Mouse (Mus musculus) midbrain, embryonic 14.5 days (tissue): ENCODE data around the gene Nmt1. TPM values are rescaled to one million over a fixed set of nuclear protein-coding genes. Genes with fewer than 3 reads are reported as not detected.
A peak's percentile ranks its signal among the peaks of the same experiment; 100 is the strongest.

Source experiments
- ATAC-seq: fragments of 200-750 bp; cut with Nextera tagmentation; 2 replicates; pipeline ENCODE4 v1.8.0; 2017; ENCODE audit warnings: moderate number of reproducible peaks, moderate library complexity; ENCODE audit not compliant: low FRiP score, low TSS enrichment
- DNase-seq: peaks from one replicate; pipeline ENCODE4 v3.0.0-alpha.2; 2015
- H3K27ac ChIP-seq: fragments of 300-500 bp; sonication (generic); replicated peaks from 2 replicates; pipeline ENCODE4 v1.5.1; 2014; ENCODE audit warnings: mild to moderate bottlenecking, low read depth, low read length, moderate library complexity
- H3K27me3 ChIP-seq: fragments of 300-500 bp; sonication (generic); 2 replicates; pipeline ENCODE4 v1.6.1; 2014; ENCODE audit warnings: low read length, control low read depth, mixed read lengths; ENCODE audit not compliant: control insufficient read depth, insufficient read depth
- H3K36me3 ChIP-seq: fragments of 300-500 bp; sonication (generic); 2 replicates; pipeline ENCODE4 v1.6.1; 2014; ENCODE audit warnings: low read length, control low read depth; ENCODE audit not compliant: control insufficient read depth, insufficient read depth
- H3K4me1 ChIP-seq: fragments of 300-500 bp; sonication (generic); 2 replicates; pipeline ENCODE4 v1.6.1; 2014; ENCODE audit warnings: mild to moderate bottlenecking, antibody characterized with exemption, low read length, control low read depth; ENCODE audit not compliant: control insufficient read depth, insufficient read depth
- H3K4me2 ChIP-seq: fragments of 300-500 bp; sonication (generic); 2 replicates; pipeline ENCODE4 v1.6.1; 2014; ENCODE audit warnings: mild to moderate bottlenecking, low read length, moderate library complexity
- H3K4me3 ChIP-seq: fragments of 300-500 bp; sonication (generic); replicated peaks from 2 replicates; pipeline ENCODE4 v1.5.1; 2014; ENCODE audit warnings: low read depth, low read length
- H3K9ac ChIP-seq: fragments of 300-500 bp; sonication (generic); replicated peaks from 2 replicates; pipeline ENCODE4 v1.6.1; 2014; ENCODE audit warnings: mild to moderate bottlenecking, low read length, moderate library complexity
- H3K9me3 ChIP-seq: fragments of 300-500 bp; sonication (generic); 2 replicates; pipeline ENCODE4 v1.6.1; 2016; ENCODE audit warnings: low read length, control low read depth, mixed read lengths; ENCODE audit not compliant: control insufficient read depth
- WGBS: fragments of 180-500 bp; shearing (Covaris S2); extraction: QIAGEN DNeasy Blood & Tissue Kit; methylation state at CpG from one replicate; pipeline ENCODE4 v1.1.7; 2014; 5-methylcytosine and 5-hydroxymethylcytosine counted together
- microRNA-seq: library from miRNA; unstranded; fragments of <30 nt; microRNA quantifications from one replicate; pipeline ENCODE4, GENCODE M21; 2016
- polyA plus RNA-seq: library from polyadenylated mRNA; unstranded; fragments of >200 nt; fragmentation: Nextera tagmentation; extraction: Ambion mirVana; gene quantifications from 2 replicates; pipeline ENCODE4 v1.2.1, GENCODE M21; 2014

Nmt1 gene
- polyA plus RNA-seq, 1 experiment from 2014 or later = 38.0 TPM

DNA sequence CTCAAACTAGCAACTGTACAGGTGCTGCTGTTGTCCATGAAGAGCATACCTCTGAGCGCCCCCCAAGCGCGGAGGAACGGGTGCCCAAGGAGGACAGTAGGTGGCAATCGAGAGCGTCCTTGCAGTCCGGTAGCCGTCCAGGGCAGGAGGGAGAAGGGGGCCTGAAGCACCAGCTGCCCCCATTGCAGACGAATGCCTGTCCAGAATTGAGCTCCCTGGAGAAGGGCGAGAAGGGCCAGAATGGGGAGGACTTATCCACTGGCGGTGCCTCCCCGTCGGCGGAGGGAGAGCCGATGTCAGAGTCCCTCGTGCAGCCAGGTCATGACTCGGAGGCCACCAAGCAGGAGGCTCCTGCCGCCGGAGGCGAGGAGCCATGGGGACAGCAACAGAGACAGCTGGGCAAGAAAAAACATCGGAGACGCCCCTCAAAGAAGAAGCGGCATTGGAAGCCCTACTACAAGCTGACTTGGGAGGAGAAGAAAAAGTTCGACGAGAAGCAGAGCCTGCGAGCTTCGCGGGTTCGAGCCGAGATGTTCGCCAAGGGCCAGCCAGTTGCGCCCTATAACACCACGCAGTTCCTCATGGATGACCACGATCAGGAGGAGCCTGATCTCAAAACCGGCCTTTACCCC is 89.1 kb downstream of the Nmt1 start:
- peak; percentile 82 for DNase-seq
- Histone ChIP-seq H3K36me3 (no peaks in the 10 kb centered on the region), H3K9me3 (no peaks in the 10 kb centered on the region), H3K9ac (peak overlapping the region; percentile 52), H3K4me3 (peak overlapping the region; percentile 49), H3K4me2 (peak overlapping the region; percentile 82), H3K27ac (peak overlapping the region; percentile 16; the same call in 1 of the 2 replicates), H3K27me3 (peaks cover 17% of the 10 kb centered on the region; the same call in 1 of the 2 replicates), H3K4me1 (peaks cover 33% of the 10 kb centered on the region)
- under 1% methylated on average over 35 of the region's 35 CpGs for WGBS
- ATAC-seq = no peak

DNA sequence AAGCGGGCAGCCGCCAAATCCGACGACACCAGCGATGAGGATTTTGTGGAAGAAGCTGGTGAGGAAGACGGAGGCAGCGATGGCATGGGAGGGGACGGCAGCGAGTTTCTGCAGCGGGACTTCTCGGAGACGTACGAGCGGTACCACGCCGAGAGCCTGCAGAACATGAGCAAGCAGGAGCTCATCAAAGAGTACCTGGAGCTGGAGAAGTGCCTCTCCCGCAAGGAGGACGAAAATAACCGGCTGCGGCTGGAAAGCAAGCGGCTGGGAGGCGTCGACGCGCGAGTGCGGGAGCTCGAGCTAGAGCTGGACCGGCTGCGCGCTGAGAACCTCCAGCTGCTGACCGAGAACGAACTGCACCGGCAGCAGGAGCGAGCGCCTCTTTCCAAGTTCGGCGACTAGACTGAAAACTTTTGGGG is 89.6 kb downstream of the Nmt1 start:
- Histone ChIP-seq H3K4me3 (peak overlapping the region; percentile 49), H3K9me3 (no peaks in the 10 kb centered on the region), H3K27ac (0 out of 2 replicates have a peak overlapping the region, but pooled peaks have one; percentile 16), H3K9ac (peak overlapping the region; percentile 52), H3K27me3 (peaks cover 11% of the 10 kb centered on the region; the same call in 1 of the 2 replicates), H3K4me1 (peaks cover 28% of the 10 kb centered on the region), H3K36me3 (no peaks in the 10 kb centered on the region), H3K4me2 (peak overlapping the region; percentile 82)
- ATAC-seq = no peak
- under 1% methylated on average over 38 of the region's 38 CpGs for WGBS
- DNase-seq = peak; percentile 74

Small RNA genes lying within 50 kb of the gene (microRNA-seq; reads per million reads assigned to microRNA genes)
- gene Mir6931 = not detected

Other genes starting within 250 kb of the Nmt1 start
- 32.0 and 33.9 TPM in 2 replicates for gene Gjc1, start 208.5 kb upstream of the Nmt1 start, polyA plus RNA-seq
- gene Higd1b, start 192.3 kb upstream of the Nmt1 start, polyA plus RNA-seq = 5.4 and 9.6 TPM in 2 replicates
- gene Eftud2, start 147.2 kb upstream of the Nmt1 start, polyA plus RNA-seq = 111 and 150 TPM in 2 replicates
- 2.1 and 2.4 TPM in 2 replicates for gene Ccdc103, start 147.0 kb upstream of the Nmt1 start, polyA plus RNA-seq
- not detected in 2 replicates for gene Fam187a, start 143.0 kb upstream of the Nmt1 start, polyA plus RNA-seq
- gene Gfap, start 127.3 kb upstream of the Nmt1 start, polyA plus RNA-seq = 0.26 TPM in 1 of 2 replicates, not detected in the other
- 1.9 TPM in 2 replicates for gene Kif18b, start 103.1 kb upstream of the Nmt1 start, polyA plus RNA-seq
- gene C1ql1, start 81.5 kb upstream of the Nmt1 start, polyA plus RNA-seq = 14.3 and 18.8 TPM in 2 replicates
- 183 and 209 TPM in 2 replicates for gene Dcakd, start 143 bp downstream of the Nmt1 start, polyA plus RNA-seq
- gene Plcd3, start 73.5 kb downstream of the Nmt1 start, polyA plus RNA-seq = 0.92 and 1.8 TPM in 2 replicates
- 8.0 and 8.4 TPM in 2 replicates for gene Acbd4, start 73.5 kb downstream of the Nmt1 start, polyA plus RNA-seq
- 3.9 and 5.9 TPM in 2 replicates for gene Hexim1, start 88.0 kb downstream of the Nmt1 start, polyA plus RNA-seq
- gene Hexim2, start 104.2 kb downstream of the Nmt1 start, polyA plus RNA-seq = 22.9 and 24.7 TPM in 2 replicates
- gene Fmnl1, start 142.9 kb downstream of the Nmt1 start, polyA plus RNA-seq = 4.3 and 5.2 TPM in 2 replicates
- gene 1700023F06Rik, start 180.4 kb downstream of the Nmt1 start, polyA plus RNA-seq = 0.88 and 2.1 TPM in 2 replicates
- gene Spata32, start 190.2 kb downstream of the Nmt1 start, polyA plus RNA-seq = 0.25 and 0.27 TPM in 2 replicates
- gene Map3k14, start 239.3 kb downstream of the Nmt1 start, polyA plus RNA-seq = 3.0 and 3.4 TPM in 2 replicates